1 mouse cellular context compared by ENCODE assay signal in genomic region chr7:102477377-102477776, GRCm38 (mm10).
TF ChIP-seq lines count a peak whose summit lies in the region.

No protein-coding gene starts in this region.

TF ChIP-seq in MEL, 35 proteins besides CTCF, POLR2A, EP300 and RAD21:
- TF ChIP-seq MAZ (IDR thresholded peaks at IDR 0.05; ENCODE audit: low read depth, low read length) (no peak), KAT2A (conservative IDR thresholded peaks at IDR 0.05; ENCODE audit: low read depth, low read length) (no peak), ETS1 (IDR thresholded peaks at IDR 0.05; ENCODE audit: low read depth, low read length) (no peak), NRF1 (IDR thresholded peaks at IDR 0.05; ENCODE audit: insufficient read depth, low read depth, low read length, poor library complexity, severe bottlenecking) (no peak), ZNF384 (IDR thresholded peaks at IDR 0.05; ENCODE audit: low read depth, low read length) (no peak), TCF12 (IDR thresholded peaks at IDR 0.05; ENCODE audit: low read depth, low read length) (no peak), E2F4 (IDR thresholded peaks at IDR 0.05; ENCODE audit: borderline replicate concordance, low read depth, low read length) (no peak), MEF2A (IDR thresholded peaks at IDR 0.05; ENCODE audit: extremely low read depth, insufficient replicate concordance, low read depth, low read length, poor library complexity, severe bottlenecking) (no peak), NELFE (IDR thresholded peaks at IDR 0.05; ENCODE audit: low read depth, low read length) (no peak), MYB (IDR thresholded peaks at IDR 0.05; ENCODE audit: low read depth, low read length) (no peak), MXI1 (IDR thresholded peaks at IDR 0.05; ENCODE audit: low read depth, low read length) (no peak)
